Mouse (Mus musculus) neural tube, embryonic 11.5 days (tissue): Measurements from ENCODE around the gene Sema6c. TPM values are rescaled to one million over a fixed set of nuclear protein-coding genes. Genes with fewer than 3 reads are reported as not detected.

Experiments used
- ATAC-seq: fragments of 200-750 bp; cut with Nextera tagmentation; 2 replicates; pipeline ENCODE4 v1.8.0; 2017; ENCODE audit warnings: moderate number of reproducible peaks, mild to moderate bottlenecking, moderate TSS enrichment, moderate library complexity; ENCODE audit not compliant: insufficient read depth, low FRiP score, low TSS enrichment
- DNase-seq: peaks from one replicate; pipeline ENCODE4 v3.0.0-alpha.2; 2015; ENCODE audit warnings: low spot score
- H3K27ac ChIP-seq: fragments of 300-500 bp; sonication (generic); 2 replicates; pipeline ENCODE4 v1.5.1; 2014; ENCODE audit warnings: low read depth, mild to moderate bottlenecking, low read length
- H3K27me3 ChIP-seq: fragments of 300-500 bp; sonication (generic); 2 replicates; pipeline ENCODE4 v1.6.1; 2014; ENCODE audit warnings: mild to moderate bottlenecking, low read length, mixed read lengths; ENCODE audit not compliant: control insufficient read depth, insufficient read depth
- H3K36me3 ChIP-seq: fragments of 300-500 bp; sonication (generic); 2 replicates; pipeline ENCODE4 v1.6.1; 2014; ENCODE audit warnings: mild to moderate bottlenecking, low read length, moderate library complexity, mixed read lengths; ENCODE audit not compliant: control insufficient read depth, insufficient read depth
- H3K4me1 ChIP-seq: fragments of 300-500 bp; sonication (generic); 2 replicates; pipeline ENCODE4 v1.6.1; 2014; ENCODE audit warnings: low read length, mixed read lengths; ENCODE audit not compliant: control insufficient read depth, insufficient read depth
- H3K4me2 ChIP-seq: fragments of 300-500 bp; sonication (generic); 2 replicates; pipeline ENCODE4 v1.6.1; 2014; ENCODE audit warnings: low read depth, mild to moderate bottlenecking, moderate library complexity
- H3K4me3 ChIP-seq: fragments of 300-500 bp; sonication (generic); 2 replicates; pipeline ENCODE4 v1.5.1; 2014; ENCODE audit warnings: low read depth, low read length
- H3K9ac ChIP-seq: fragments of 300-500 bp; sonication (generic); 2 replicates; pipeline ENCODE4 v1.6.1; 2014; ENCODE audit warnings: mild to moderate bottlenecking, low read length
- H3K9me3 ChIP-seq: fragments of 300-500 bp; sonication (generic); 2 replicates; pipeline ENCODE4 v1.6.1; 2016; ENCODE audit warnings: low read length; ENCODE audit not compliant: control insufficient read depth
- WGBS: fragments of 180-500 bp; shearing (Covaris S2); extraction: QIAGEN DNeasy Blood & Tissue Kit; methylation state at CpG from one replicate; pipeline ENCODE4 v1.1.7; 2014; 5-methylcytosine and 5-hydroxymethylcytosine counted together
- polyA plus RNA-seq: library from polyadenylated mRNA; unstranded; fragments of >200 nt; fragmentation: Nextera tagmentation; extraction: Ambion mirVana; gene quantifications from 2 replicates; pipeline ENCODE4 v1.2.1, GENCODE M21; 2014

Gene Sema6c
- polyA plus RNA-seq, 1 experiment from 2014 or later: 24.4 TPM

DNA sequence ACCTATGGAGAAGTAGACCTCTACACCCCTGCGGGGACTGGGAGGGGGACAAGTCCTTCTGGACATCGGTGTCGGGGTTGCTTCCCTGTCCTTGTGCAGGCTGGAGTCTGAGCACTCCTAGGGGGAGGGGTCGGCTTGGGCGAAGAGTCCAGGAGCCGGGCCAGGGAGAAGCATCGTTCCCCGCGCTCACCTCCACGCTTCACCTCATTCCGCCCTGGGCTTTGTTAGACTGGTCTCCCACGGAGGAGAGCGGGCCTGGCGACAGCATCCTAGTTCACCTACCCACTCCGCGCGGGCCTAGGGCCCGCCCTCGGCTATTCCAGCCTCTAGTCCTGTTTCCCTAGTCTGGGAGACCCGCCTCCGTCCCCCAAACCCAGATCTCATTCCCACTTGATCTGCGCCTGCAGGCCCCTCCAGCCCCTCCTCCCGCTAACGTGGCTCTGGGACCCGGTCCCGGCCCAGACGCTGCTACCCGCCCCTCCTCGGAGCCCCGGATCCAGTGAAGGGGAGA lies 839 bp downstream of the Sema6c start:
- Histone ChIP-seq H3K36me3 (no peaks in the 10 kb centered on the region), H3K9me3 (no peaks in the 10 kb centered on the region), H3K9ac (peak overlapping the region; percentile 87), H3K4me1 (peaks cover 24% of the 10 kb centered on the region), H3K4me2 (peak overlapping the region; percentile 66), H3K27me3 (no peaks in the 10 kb centered on the region), H3K4me3 (peak overlapping the region; percentile 86), H3K27ac (0 out of 2 replicates have a peak overlapping the region, but pooled peaks have one; percentile 29)
- peak; percentile 22 for ATAC-seq
- peak; percentile 51 for DNase-seq
- WGBS: 1% methylated on average over 30 of the region's 30 CpGs

- no peaks in the 10 kb centered on the region for H3K9me3 ChIP-seq
- peak overlapping the region; percentile 29; the same call in 1 of the 2 replicates for H3K27ac ChIP-seq
- H3K27me3 ChIP-seq: no peaks in the 10 kb centered on the region
- DNase-seq (peak; percentile 23), ATAC-seq (no peak)
- H3K9ac ChIP-seq: peak overlapping the region; percentile 87
- 4% methylated on average over 9 of the region's 9 CpGs for WGBS
- H3K4me1 ChIP-seq: peaks cover 24% of the 10 kb centered on the region
- H3K4me3 ChIP-seq: peak overlapping the region; percentile 86
- H3K4me2 ChIP-seq: peak overlapping the region; percentile 66
- no peaks in the 10 kb centered on the region; the same call in 1 of the 2 replicates for H3K36me3 ChIP-seq
Measured at GRCm38 (mm10) chr3:95161618-95162344, 1.5 kb downstream of the Sema6c start.

DNA sequence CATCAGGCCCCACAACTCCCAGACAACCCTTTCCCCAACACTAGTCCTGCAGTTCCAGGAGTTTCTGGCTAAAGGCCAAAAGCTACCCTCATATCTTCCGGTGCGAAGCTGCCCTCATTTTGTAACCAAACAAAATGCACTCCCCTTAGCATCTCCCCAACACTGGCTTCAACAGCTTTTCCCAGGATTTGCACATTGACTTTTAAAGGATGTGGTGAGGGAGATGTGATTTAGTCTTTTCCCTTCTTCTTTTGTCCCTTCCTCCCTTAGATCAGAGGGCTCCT lies 2.0 kb downstream of the Sema6c start:
- peak overlapping the region; percentile 86 for H3K4me3 ChIP-seq
- WGBS: 59% methylated on average over 2 of the region's 2 CpGs
- no peaks in the 10 kb centered on the region for H3K9me3 ChIP-seq
- peak overlapping the region; percentile 87 for H3K9ac ChIP-seq
- no peaks in the 10 kb centered on the region for H3K27me3 ChIP-seq
- peak overlapping the region; percentile 66 for H3K4me2 ChIP-seq
- ATAC-seq (no peak), DNase-seq (no peak)
- H3K27ac ChIP-seq: no peak overlapping the region
- H3K36me3 ChIP-seq: peaks cover 4% of the 10 kb centered on the region; the same call in 1 of the 2 replicates
- H3K4me1 ChIP-seq: peaks cover 24% of the 10 kb centered on the region

GRCm38 (mm10) chr3:95163419-95164255 lies 3.4 kb downstream of the Sema6c start:
- Histone ChIP-seq H3K27me3 (no peaks in the 10 kb centered on the region), H3K9ac (no peak overlapping the region), H3K36me3 (peaks cover 4% of the 10 kb centered on the region), H3K4me2 (peak overlapping the region; percentile 66), H3K4me1 (peaks cover 24% of the 10 kb centered on the region), H3K9me3 (no peaks in the 10 kb centered on the region), H3K27ac (no peak overlapping the region), H3K4me3 (no peak overlapping the region)
- DNase-seq (no peak), ATAC-seq (no peak)
- WGBS: 66% methylated on average over 11 of the region's 11 CpGs

GRCm38 (mm10) chr3:95164256-95164550 lies 3.9 kb downstream of the Sema6c start:
- Histone ChIP-seq H3K4me2 (no peak overlapping the region), H3K9me3 (no peaks in the 10 kb centered on the region), H3K27me3 (no peaks in the 10 kb centered on the region), H3K4me1 (peaks cover 24% of the 10 kb centered on the region), H3K9ac (no peak overlapping the region), H3K36me3 (peaks cover 9% of the 10 kb centered on the region), H3K4me3 (no peak overlapping the region), H3K27ac (no peak overlapping the region)
- ATAC-seq (no peak), DNase-seq (no peak)
- 82% methylated on average over 4 of the region's 5 CpGs for WGBS

DNA sequence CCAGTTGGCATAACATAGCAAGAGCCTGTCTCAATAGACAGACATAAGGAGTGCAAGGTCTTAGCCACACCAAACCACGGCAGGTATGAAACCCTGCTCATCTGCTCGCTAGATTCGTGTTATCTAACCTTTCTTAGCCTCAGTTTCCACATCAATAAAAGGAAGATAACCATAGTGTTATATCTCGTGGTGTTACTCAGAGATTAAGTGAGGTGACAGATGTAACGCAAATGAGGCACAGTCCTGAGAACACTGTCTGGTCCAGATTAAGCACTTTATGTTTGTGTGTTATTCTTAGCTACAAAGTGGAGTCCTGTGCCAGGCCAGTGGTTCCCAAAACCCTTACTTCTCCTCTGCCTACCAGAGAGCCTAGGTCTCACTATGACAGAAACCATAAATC lies 4.6 kb downstream of the Sema6c start:
- H3K36me3 ChIP-seq: peaks cover 13% of the 10 kb centered on the region
- H3K9ac ChIP-seq: no peak overlapping the region
- no peak for ATAC-seq
- no peak overlapping the region for H3K27ac ChIP-seq
- peaks cover under 1% of the 10 kb centered on the region for H3K27me3 ChIP-seq
- no peak overlapping the region for H3K4me2 ChIP-seq
- WGBS: 80% methylated on average over 5 of the region's 5 CpGs
- H3K9me3 ChIP-seq: no peaks in the 10 kb centered on the region
- H3K4me1 ChIP-seq: peaks cover 21% of the 10 kb centered on the region
- no peak for DNase-seq
- H3K4me3 ChIP-seq: no peak overlapping the region

DNA sequence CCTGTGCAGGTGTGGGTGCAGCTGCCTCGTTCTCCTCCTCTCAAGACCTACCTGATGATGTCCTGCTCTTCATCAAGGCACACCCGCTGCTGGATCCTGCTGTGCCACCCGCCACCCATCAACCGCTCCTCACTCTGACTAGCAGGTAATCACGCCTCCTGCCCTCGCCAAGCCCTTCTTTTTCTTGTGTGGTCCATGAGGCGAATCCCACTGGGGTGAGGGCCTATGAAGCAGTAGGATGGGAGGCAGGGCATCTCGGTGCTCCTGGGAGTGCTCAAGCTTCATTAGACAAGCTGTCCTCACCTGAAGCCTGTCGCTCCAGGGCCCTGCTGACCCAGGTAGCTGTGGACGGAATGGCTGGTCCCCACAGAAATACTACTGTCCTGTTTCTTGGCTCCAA lies 9.7 kb downstream of the Sema6c start:
- no peak overlapping the region for H3K4me2 ChIP-seq
- no peak overlapping the region for H3K9ac ChIP-seq
- ATAC-seq (no peak), DNase-seq (no peak)
- H3K4me1 ChIP-seq: peaks cover 3% of the 10 kb centered on the region; the same call in 1 of the 2 replicates
- no peak overlapping the region for H3K4me3 ChIP-seq
- peaks cover 43% of the 10 kb centered on the region for H3K27me3 ChIP-seq
- H3K36me3 ChIP-seq: peaks cover 28% of the 10 kb centered on the region
- no peak overlapping the region for H3K27ac ChIP-seq
- no peaks in the 10 kb centered on the region for H3K9me3 ChIP-seq
- 86% methylated on average over 10 of the region's 10 CpGs for WGBS

DNA sequence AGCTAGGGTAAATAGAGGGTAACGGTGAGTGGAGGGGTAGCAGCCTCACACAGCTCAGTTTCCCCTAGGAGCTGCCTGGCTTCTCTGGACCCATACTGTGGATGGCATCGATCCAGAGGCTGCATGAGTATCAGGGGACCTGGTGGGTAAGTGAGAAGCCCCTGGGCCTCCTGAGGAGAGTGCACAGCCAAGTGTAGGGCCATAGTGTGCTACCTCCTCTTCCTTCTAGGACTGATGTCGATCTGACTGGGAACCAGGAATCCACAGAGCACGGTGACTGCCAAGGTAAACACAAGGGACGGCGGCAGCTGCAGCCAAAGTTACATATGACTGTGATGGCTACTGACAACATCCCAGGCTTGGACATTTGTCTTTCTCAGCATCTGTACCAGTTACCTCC lies 10.8 kb downstream of the Sema6c start:
- Histone ChIP-seq H3K27me3 (peaks cover 43% of the 10 kb centered on the region), H3K36me3 (peaks cover 28% of the 10 kb centered on the region), H3K4me2 (no peak overlapping the region)

More for the DNA sequence above, 10.8 kb downstream of the Sema6c start:
- H3K4me1 ChIP-seq: peaks cover 3% of the 10 kb centered on the region; the same call in 1 of the 2 replicates
- WGBS: 76% methylated on average over 6 of the region's 6 CpGs
- no peak overlapping the region for H3K27ac ChIP-seq
- H3K9me3 ChIP-seq: no peaks in the 10 kb centered on the region
- H3K4me3 ChIP-seq: no peak overlapping the region
- no peak for DNase-seq
- no peak for ATAC-seq
- no peak overlapping the region for H3K9ac ChIP-seq
